Mouse (Mus musculus): ENCODE measurements around the gene 1700013F07Rik. TPM values are rescaled to one million over a fixed set of nuclear protein-coding genes. Genes with fewer than 3 reads are reported as not detected.
A peak's percentile ranks its signal among the peaks of the same experiment; 100 is the strongest.
"Not testable (repeated sequence)": the region's sequence is repeated elsewhere in the genome, so short reads cannot be mapped to it uniquely, and the experiment has no call there.

1700013F07Rik gene
- polyA plus RNA-seq, 1 experiment from 2014 or later, result 0.87 TPM

DNA sequence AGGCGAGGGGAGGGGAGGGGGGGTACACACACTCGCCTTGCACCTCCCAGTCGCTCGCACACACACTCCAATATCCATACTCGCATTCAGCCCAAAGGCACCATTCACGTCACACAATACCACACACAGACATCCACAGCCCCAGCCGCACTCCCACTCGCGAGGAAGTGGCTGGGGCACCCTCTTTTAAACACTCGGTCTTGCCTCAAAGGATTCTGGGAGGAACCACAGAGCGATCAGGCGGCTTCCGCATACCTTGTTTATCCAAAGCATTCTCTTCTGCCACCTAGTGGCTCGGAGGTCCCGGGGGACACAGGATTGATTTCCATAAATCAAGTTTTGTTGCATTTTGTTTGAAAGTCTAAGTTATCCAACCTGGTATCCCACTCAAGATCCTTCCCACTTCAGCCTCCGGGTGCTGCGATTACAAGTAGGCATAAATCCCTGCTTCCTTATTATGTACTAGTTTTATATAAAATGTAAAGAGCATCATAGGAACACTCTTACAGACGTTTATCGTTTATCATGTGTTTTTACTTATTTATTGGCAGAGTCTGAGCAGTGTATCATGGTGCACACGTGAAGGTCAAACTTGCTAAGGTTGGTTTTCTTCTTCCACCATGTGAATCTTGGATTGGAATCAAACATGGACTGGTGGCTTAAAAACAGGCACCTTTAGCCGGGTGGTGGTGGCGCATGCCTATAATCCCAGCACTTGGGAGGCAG, 20.8 kb downstream of the 1700013F07Rik start:
- peak; percentile 97 for ATAC-seq (ENCODE audit: low FRiP score)
- peak overlapping the region; percentile 80 for H3K9ac ChIP-seq (replicated peaks)
- H3K9me3 ChIP-seq (replicated peaks), result no peaks in the 10 kb centered on the region
- WGBS, result 18% methylated on average over 22 of the region's 22 CpGs
- peak overlapping the region; percentile 61 for H3K4me3 ChIP-seq (replicated peaks)
- H3K27me3 ChIP-seq (replicated peaks), result no peaks in the 10 kb centered on the region
- peak overlapping the region; percentile 78 for H3K4me2 ChIP-seq
- H3K27ac ChIP-seq (replicated peaks), result peak overlapping the region; percentile 93
- peaks cover 29% of the 10 kb centered on the region for H3K36me3 ChIP-seq
- H3K4me1 ChIP-seq, result peaks cover 9% of the 10 kb centered on the region

DNA sequence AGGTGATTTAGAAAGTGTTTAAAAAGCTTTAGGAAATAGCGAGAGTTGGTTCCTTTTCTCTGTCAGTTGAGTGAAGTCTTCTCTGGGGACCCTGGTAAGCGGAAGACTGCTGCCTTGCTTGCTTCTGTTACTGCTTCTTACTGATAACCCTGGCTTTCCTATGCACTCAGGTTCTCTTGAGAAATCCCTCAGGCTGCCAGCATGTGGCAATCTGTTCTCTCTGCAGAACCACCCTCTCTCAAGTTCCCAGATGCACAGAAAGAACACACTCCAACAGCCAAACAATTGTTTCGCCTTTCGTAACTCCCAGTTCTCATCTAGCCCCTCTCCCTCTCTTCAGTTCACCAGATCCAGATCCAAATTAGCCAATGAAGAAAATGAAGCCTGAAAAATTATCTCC, 23.9 kb downstream of the 1700013F07Rik start:
- Histone ChIP-seq H3K4me3 (replicated peaks) (no peak overlapping the region), H3K36me3 (peaks cover 36% of the 10 kb centered on the region), H3K9ac (replicated peaks) (no peak overlapping the region), H3K27me3 (replicated peaks) (no peaks in the 10 kb centered on the region), H3K9me3 (replicated peaks) (no peaks in the 10 kb centered on the region), H3K4me2 (no peak overlapping the region), H3K27ac (replicated peaks) (no peak overlapping the region), H3K4me1 (peaks cover 24% of the 10 kb centered on the region)
- 94% methylated on average over 4 of the region's 4 CpGs for WGBS
- no peak for ATAC-seq (ENCODE audit: low FRiP score)

DNA sequence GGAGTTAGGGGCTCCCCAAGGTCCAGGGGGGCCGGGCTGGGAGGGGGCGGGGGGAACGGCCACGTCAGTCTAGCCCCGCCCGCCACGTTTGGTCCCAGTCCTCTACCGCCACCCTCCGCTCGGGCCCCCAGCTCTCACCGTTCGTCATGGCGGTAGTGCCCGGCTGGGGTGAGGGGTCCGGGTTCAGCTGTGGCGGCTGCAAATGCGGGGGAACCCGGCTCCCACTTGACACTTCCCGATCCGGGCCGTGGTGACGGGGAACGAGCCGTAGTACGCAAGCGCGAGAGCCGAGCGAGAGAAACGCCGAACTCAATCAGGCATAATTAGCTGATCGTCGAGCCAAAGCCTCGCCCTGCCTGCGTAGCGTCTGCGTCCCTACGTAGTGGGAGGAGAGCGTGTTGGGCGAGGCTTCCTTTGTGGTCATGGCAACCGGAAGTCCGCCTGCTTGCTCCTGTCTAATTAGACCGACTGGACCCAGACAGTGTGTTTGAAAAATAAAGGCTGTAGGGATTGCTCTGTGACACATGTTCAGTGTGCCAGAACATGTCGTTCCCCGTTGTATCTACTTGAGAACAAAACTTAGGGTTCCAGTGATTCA, 28.3 kb downstream of the 1700013F07Rik start, which contains the start of gene Tmem167b:
Gene Tmem167b (minus strand): TSS at position 334 of the 598 bp plus-strand sequence.
- ATAC-seq (ENCODE audit: low FRiP score), result peak; percentile 98
- peaks cover 31% of the 10 kb centered on the region for H3K36me3 ChIP-seq
- no peaks in the 10 kb centered on the region for H3K27me3 ChIP-seq (replicated peaks)
- no peaks in the 10 kb centered on the region for H3K9me3 ChIP-seq (replicated peaks)
- peak within 1 kb of the TSS; percentile 89 for H3K4me2 ChIP-seq
- H3K9ac ChIP-seq (replicated peaks), result peak within 1 kb of the TSS; percentile 66
- WGBS, result under 1% methylated on average over 45 of the region's 45 CpGs
- peak within 1 kb of the TSS; percentile 67 for H3K4me3 ChIP-seq (replicated peaks)
- H3K27ac ChIP-seq (replicated peaks), result peak within 1 kb of the TSS; percentile 91
- H3K4me1 ChIP-seq, result peaks cover 22% of the 10 kb centered on the region

DNA sequence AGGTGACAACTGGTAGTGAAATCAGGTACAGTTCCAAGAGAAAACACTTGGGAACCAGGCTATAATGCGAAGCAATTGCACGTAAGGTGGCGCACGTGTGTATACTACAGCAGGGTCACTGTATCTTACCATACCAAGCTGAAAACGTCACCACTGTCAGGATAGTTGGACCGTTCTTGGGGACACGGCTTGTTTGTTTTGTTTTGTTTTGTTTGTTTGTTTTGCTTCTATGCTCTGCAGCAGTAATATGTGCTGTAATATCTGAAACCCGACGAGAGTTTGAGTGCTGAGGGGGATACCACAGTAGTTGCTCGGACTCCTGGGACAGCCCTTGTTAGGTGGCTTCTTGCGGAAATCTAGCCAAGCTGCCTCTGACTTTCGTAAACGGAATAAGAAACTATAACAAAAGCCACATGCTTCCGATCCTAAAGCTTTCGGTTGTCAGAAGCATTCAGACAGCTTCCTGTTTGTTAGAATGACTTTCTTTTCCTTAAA, 28.9 kb downstream of the 1700013F07Rik start:
- no peaks in the 10 kb centered on the region for H3K9me3 ChIP-seq (replicated peaks)
- H3K36me3 ChIP-seq, result peaks cover 27% of the 10 kb centered on the region
- H3K4me1 ChIP-seq, result peaks cover 22% of the 10 kb centered on the region
- no peaks in the 10 kb centered on the region for H3K27me3 ChIP-seq (replicated peaks)
- WGBS, result 11% methylated on average over 15 of the region's 15 CpGs
- H3K27ac ChIP-seq (replicated peaks), result peak overlapping the region; percentile 91
- peak; percentile 81 for ATAC-seq (ENCODE audit: low FRiP score)
- peak overlapping the region; percentile 89 for H3K4me2 ChIP-seq
- H3K9ac ChIP-seq (replicated peaks), result peak overlapping the region; percentile 21; the same call in 1 of the 2 replicates
- peak overlapping the region; percentile 67 for H3K4me3 ChIP-seq (replicated peaks)

DNA sequence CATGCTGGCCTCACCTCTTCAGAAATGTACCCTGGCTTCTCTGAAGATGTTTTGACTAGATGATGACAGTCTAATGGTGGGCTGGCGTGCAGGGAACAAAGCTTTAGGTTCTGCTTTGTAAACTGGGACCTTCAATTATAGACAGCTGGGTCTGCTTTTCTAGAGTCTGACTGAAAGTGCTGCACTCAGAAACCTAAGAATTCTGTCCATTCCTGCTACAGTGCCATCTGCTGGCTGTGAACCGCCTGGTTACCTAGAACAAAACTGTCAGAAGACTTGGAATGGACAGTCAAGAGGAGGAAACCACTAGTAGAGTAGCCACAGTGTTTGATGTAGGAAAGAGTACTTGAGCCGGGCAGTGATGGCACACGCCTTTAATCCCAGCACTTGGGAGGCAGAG, 29.4 kb downstream of the 1700013F07Rik start:
- WGBS, result 5% methylated on average over 4 of the region's 4 CpGs
- peak; percentile 22; the same call in 1 of the 2 replicates for ATAC-seq (ENCODE audit: low FRiP score)
- peaks cover 22% of the 10 kb centered on the region for H3K36me3 ChIP-seq
- peak overlapping the region; percentile 89 for H3K4me2 ChIP-seq
- H3K9ac ChIP-seq (replicated peaks), result peak overlapping the region; percentile 21; the same call in 1 of the 2 replicates
- H3K4me1 ChIP-seq, result peaks cover 22% of the 10 kb centered on the region
- no peaks in the 10 kb centered on the region for H3K9me3 ChIP-seq (replicated peaks)
- H3K27me3 ChIP-seq (replicated peaks), result no peaks in the 10 kb centered on the region
- peak overlapping the region; percentile 91 for H3K27ac ChIP-seq (replicated peaks)
- H3K4me3 ChIP-seq (replicated peaks), result peak overlapping the region; percentile 67

DNA sequence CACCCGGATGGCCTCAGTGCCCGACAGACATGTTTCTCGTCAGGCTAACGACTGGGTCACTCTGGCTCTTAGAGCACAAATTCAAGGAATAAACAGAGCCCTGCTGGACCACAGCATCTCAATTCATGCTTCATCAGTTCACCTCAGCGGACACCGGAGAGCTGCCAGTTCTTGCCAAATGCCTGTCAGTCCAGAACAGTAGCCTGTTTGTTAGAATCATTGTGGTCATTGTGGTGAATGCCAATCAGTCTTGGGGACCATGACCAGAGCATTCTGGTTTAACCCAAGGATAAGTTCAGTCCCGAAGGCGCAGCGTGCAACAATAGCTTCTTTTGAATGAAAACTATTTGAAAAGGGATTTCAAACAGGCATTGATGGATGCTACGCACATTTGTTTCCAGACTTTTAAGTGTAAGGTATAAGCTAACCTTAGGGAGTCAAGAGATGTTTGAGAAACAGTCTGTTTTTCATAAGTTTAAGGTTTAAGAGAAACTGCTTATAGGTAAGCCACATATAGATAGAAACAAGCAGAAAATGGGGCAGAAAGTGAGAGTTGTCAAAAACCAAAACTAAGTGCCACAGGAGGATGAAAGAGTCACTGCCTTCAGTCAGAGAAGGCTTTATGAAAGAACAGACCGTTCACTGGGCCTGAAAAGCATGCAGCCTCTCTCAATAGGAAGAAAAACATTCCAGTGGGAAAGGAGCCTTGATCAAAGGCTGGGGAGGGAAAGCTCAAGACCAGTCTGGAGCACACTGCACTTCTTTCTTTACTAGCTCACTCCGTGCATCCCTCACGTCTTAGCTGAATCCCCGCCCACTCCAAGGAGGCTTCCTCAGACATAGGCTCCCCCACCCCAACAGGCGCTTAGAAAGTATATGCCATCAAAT, 34.3 kb downstream of the 1700013F07Rik start:
- Histone ChIP-seq H3K4me2 (no peak overlapping the region), H3K36me3 (no peaks in the 10 kb centered on the region), H3K27me3 (replicated peaks) (no peaks in the 10 kb centered on the region), H3K9ac (replicated peaks) (no peak overlapping the region), H3K4me1 (peaks cover 16% of the 10 kb centered on the region), H3K9me3 (replicated peaks) (no peaks in the 10 kb centered on the region), H3K27ac (replicated peaks) (peak overlapping the region; percentile 51; the same call in 1 of the 2 replicates), H3K4me3 (replicated peaks) (no peak overlapping the region)
- no peak for ATAC-seq (ENCODE audit: low FRiP score)
- WGBS, result 12% methylated on average over 15 of the region's 15 CpGs

DNA sequence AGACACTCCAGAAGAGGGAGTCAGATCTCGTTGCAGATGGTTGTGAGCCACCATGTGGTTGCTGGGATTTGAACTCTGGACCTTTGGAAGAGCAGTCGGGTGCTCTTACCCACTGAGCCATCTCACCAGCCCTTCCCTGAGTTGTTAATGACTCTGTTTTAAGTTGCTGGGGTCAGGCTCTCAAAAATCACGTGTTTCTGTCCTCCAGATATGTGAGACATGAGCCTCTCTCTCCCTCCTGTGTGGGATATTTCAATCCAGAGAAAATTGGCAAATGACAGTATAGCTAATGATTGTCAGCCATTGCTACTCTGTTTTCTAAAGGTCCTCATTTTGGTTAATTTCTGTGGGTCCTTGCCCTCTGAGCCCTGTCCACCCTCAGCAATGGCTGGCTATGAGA, 35.7 kb downstream of the 1700013F07Rik start:
- not testable (repeated sequence) for H3K9ac ChIP-seq (replicated peaks); H3K9me3 ChIP-seq (replicated peaks); H3K27me3 ChIP-seq (replicated peaks); H3K4me3 ChIP-seq (replicated peaks); H3K27ac ChIP-seq (replicated peaks); H3K36me3 ChIP-seq; ATAC-seq (ENCODE audit: low FRiP score); H3K4me2 ChIP-seq
- WGBS, result 59% methylated on average over 3 of the region's 3 CpGs
- peaks cover 20% of the 10 kb centered on the region for H3K4me1 ChIP-seq

DNA sequence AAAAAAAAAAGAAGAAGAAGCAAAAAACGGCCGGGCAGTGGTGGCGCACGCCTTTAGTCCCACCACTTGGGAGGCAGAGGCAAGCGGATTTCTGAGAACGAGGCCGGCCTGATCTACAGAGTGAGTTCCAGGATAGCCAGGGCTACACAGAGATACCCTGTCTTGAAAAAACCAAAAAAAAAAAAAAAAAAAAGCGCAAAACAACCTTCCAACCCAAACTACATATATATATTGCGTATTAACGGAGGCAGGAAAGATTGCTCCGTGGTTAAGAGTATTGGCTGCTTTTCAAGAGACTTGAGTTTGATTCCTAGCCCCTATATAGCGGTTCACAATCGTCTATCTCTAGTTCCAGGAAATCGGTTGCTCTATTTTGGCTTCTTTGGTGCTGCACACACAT, 36.9 kb downstream of the 1700013F07Rik start:
- no peak for ATAC-seq (ENCODE audit: low FRiP score)
- WGBS, result 87% methylated on average over 14 of the region's 14 CpGs
- H3K4me3 ChIP-seq (replicated peaks), result peak overlapping the region; percentile 59; the same call in 1 of the 2 replicates
- H3K4me1 ChIP-seq, result peaks cover 20% of the 10 kb centered on the region
- no peaks in the 10 kb centered on the region for H3K27me3 ChIP-seq (replicated peaks)
- H3K4me2 ChIP-seq, result peak overlapping the region; percentile 80
- peak overlapping the region; percentile 82; the same call in 1 of the 2 replicates for H3K27ac ChIP-seq (replicated peaks)
- no peaks in the 10 kb centered on the region for H3K36me3 ChIP-seq
- no peaks in the 10 kb centered on the region for H3K9me3 ChIP-seq (replicated peaks)
- H3K9ac ChIP-seq (replicated peaks), result no peak overlapping the region

DNA sequence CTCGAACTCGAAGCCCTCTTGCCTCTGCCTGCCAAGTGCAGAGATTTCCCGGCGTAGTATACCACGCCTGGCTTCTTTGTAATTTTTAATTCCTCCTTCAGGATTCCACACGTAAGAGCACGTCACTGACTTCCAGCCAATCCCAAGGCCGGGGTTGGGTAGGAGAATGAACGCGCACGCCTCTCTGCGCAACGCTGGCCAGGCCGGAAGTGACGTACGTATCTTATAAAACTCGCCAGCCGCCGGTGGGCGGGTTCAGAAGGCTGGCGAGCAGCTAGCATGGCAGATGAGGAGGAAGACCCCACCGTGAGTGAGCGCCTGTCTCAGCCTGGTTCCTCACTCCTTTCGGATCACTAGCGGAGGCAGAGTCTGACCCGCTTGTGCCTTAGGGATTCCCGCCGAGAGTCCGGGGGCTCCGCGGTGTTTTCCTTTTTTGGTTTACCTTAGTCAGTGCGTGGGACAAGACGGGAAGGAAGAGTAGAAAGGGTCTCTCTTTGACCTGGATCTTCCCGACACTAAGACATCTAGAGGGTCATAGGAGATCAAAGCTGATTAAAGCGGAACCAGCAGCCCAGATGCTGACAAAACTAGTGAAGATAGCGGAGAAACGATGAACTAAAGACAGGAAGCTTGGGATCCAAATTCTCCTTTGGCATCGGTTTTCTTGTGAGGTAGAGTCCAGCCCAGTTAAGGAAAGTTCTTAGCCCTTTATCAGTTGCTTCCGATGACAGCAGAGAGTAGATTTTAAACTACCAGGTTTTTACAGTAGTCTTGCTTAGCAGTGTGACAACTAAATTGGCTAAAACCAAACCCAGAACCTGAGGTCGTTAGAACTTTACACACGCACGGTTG, 37.7 kb downstream of the 1700013F07Rik start, which contains the start of gene Taf13:
Gene Taf13 (plus strand): TSS at position 256 of the 852 bp plus-strand sequence.
- H3K36me3 ChIP-seq, result no peaks in the 10 kb centered on the region
- H3K9me3 ChIP-seq (replicated peaks), result no peaks in the 10 kb centered on the region
- peak within 1 kb of the TSS; percentile 80 for H3K4me2 ChIP-seq
- no peaks in the 10 kb centered on the region for H3K27me3 ChIP-seq (replicated peaks)
- under 1% methylated on average over 42 of the region's 42 CpGs for WGBS
- peak within 1 kb of the TSS; percentile 82 for H3K27ac ChIP-seq (replicated peaks)
- H3K4me1 ChIP-seq, result peaks cover 20% of the 10 kb centered on the region
- peak within 1 kb of the TSS; percentile 59 for H3K4me3 ChIP-seq (replicated peaks)
- peak within 1 kb of the TSS; percentile 68 for H3K9ac ChIP-seq (replicated peaks)
- peak; percentile 99 for ATAC-seq (ENCODE audit: low FRiP score)

DNA sequence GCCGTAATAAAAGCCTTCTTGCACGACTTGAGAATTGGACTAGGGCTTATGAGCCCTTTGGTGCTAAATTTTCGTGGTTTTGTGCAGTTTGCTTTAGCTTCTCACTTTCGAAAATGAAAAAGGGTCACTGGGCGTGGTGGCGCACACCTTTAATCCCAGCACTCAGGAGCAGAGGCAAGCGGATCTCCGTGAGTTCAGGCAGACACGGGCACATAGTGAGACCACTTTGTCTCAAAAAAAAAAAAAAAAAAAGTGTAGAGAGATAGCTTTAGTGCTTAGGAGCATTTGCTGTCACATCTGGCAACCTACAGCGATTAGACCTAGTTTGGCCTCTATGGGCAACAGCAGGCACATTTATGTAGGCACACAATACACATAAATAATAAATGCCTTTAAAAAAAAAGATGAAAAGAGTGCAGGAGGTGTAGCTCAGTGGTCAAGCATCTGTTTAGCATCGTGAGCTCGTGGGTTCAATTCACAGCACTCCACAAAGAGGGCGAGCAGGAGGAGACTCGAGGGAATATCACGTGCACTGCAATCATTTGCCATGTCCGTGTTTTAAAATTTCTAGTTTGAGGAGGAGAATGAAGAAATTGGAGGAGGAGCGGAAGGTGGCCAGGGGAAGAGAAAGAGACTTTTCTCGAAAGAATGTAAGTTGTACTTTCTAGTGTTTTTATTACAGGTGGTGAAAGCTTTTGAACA, 38.5 kb downstream of the 1700013F07Rik start:
- Histone ChIP-seq H3K4me3 (replicated peaks) (peak overlapping the region; percentile 59), H3K27me3 (replicated peaks) (no peaks in the 10 kb centered on the region), H3K4me1 (peaks cover 20% of the 10 kb centered on the region), H3K36me3 (no peaks in the 10 kb centered on the region), H3K27ac (replicated peaks) (peak overlapping the region; percentile 82), H3K4me2 (peak overlapping the region; percentile 80), H3K9ac (replicated peaks) (peak overlapping the region; percentile 68), H3K9me3 (replicated peaks) (no peaks in the 10 kb centered on the region)
- ATAC-seq (ENCODE audit: low FRiP score), result no peak
- 34% methylated on average over 18 of the region's 18 CpGs for WGBS
